Mouse (Mus musculus) heart, adult 9 months (tissue): ENCODE results near the gene Smo.
A peak's percentile ranks its signal among the peaks of the same experiment; 100 is the strongest.

Experiments used
- DNase-seq, 2 experiments: peaks; one replicate each; pipeline ENCODE4 v3.0.0; 2022; ENCODE audit warnings: low spot score in 2 of 2

The Smo gene

DNA sequence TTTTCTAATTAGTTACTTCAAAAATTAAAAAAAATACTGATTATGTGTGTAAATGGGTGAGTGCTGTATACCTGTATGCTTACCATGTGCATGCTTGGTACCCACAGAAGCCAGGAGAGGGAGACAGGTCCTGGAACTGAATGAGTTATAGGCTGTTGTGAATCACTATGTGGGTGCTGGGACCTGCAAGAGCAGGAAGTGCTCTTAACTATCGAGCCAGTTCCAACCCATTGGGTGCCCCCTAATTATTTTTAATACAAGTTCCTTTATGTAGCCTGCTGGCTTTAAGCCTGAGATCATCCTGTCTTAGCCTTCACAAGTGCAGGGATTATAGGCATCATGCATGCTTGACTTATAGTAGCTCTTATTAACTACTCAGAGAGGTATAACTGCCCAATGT, 38.9 kb downstream of the Smo start:
- DNase-seq, result no peak

DNA sequence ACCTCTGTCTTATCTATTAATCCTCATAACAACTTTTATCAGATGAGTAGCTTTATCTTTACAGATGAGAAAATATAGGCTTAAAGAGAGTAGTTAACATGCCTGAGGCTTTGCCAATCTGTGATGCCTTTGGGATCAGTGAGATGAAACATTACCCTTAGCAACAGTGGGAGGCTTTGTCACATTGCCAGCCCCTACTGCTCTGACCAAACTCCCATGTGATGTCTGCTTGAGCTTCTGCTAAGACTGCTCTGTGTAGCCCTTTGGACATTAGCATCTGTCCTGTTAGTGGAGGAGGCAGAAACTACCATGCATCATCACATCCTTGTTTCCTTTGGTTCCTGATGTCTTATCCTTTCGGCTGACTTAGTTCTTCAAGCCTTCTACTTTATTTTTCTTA, 40.3 kb downstream of the Smo start:
- DNase-seq, result no peak

DNA sequence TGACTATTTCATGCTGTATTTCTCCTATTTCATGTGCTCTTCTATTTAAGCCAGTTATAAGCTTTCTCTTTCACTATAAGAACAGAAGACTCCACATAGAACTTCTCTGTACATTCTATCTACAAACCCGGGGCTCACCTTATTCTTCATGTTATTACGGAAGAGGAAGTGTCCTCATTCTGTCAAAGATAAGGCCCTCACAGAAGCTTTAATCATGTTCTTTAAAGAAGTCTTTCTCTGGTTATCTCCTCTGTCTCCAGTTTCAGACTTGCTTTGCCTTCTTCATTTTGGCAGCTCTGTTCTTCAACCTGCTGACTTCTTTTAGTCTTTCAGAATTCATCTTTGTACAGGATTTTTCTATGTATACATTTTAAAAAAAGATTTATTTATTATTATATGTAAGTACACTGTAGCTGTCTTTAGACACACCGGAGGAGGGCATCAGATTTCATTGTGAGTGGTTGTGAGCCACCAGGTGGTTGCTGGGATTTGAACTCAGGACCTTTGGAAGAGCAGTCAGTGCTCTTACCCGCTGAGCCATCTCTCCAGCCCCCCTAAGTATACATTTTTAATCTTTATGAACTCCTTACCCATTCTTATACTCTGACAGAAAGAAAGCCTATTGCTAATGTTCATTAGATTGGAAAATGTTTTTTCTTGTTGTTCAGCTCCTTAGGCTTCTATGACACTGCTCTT, 41.4 kb downstream of the Smo start:
- DNase-seq, result no peak

DNA sequence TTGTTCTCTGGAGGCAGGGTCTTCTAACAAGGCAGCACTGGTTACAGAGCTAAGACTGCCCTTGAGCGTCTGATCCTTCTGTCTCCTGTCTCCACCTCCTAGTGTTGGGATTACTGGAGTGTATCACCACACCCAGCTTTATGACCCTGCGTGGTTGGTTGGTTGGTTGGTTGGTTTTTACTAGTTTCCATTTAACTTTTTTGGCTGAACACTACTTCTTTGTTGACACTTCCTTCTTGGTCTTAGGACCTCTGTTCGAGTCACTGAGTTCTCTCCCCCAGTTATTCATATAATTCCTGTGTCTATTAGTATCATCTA, 41.9 kb downstream of the Smo start:
- no peak for DNase-seq

DNA sequence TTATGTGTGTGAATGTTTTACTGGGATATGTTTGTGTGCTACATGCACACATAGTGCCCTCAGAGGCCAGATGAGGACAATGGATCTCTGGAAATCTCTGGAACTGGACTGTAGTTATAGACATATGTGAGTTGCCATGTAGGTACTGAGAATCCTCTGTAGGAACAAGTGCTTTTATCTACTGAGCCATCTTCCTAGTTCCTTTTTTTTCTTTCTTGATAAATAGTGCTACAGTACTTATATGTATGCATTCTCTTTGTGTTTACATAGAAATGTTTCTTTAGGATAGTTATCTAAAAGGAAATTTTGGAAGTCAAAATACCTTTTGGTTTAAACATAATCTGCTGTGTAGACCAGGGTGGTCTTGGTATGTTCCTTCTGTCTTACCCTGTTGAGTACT, 44.8 kb downstream of the Smo start:
- DNase-seq, result no peak

DNA sequence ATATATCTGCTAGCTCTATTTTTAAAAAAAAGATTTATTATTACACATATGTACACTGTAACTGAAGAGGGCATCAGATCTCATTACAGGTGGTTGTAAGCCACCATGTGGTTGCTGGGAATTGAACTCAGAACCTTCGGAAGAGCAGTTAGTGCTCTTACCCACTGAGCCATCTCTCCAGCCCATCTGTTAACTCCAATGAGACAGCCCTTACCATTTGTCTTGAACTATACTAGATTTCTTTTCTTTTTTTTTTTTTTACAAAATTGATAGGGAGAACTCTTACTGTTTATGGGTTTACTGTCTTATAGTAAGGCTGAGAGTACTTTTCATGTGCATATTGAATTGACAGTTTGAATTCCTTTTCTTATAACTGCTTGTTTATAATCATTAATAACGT, 45.3 kb downstream of the Smo start:
- no peak for DNase-seq

DNA sequence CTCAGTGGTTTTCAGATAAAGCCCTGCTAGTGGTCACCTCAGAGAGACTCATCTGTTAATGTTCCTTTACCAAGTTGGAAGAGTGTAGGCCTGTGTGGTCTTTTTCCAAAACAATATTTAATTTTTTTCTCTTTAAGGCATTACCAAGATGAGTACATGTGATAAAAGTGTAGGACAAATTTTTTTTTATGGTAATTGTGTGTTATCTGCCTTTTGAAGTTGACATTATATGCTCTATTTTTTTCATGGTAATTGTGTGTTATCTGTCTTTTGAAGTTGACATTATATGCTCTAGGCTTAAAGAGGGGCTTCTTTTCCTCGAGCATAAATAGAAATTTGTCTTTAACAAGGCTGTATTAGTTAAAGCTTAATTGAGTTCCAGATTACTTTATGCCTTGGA, 46.9 kb downstream of the Smo start:
- no peak for DNase-seq

DNA sequence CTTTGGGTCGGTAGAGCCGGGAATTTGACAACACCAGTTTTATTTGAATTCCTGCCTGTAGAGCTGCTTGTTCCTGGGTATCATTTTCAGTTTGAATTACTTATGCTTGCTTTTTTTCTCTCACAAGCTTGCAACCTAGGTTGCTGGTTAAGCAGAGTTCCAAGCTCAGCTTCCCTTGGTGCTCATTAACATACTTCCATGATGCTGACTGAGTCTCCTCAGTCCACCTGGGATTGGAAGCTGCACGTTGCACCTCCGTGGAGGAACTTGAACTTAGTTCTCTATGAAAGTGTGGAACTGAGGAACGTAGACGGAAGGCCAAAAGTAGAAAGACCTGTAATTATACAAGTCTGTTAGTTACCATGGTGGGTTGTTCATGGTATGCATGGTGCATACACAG, 48.7 kb downstream of the Smo start:
- DNase-seq, result no peak

DNA sequence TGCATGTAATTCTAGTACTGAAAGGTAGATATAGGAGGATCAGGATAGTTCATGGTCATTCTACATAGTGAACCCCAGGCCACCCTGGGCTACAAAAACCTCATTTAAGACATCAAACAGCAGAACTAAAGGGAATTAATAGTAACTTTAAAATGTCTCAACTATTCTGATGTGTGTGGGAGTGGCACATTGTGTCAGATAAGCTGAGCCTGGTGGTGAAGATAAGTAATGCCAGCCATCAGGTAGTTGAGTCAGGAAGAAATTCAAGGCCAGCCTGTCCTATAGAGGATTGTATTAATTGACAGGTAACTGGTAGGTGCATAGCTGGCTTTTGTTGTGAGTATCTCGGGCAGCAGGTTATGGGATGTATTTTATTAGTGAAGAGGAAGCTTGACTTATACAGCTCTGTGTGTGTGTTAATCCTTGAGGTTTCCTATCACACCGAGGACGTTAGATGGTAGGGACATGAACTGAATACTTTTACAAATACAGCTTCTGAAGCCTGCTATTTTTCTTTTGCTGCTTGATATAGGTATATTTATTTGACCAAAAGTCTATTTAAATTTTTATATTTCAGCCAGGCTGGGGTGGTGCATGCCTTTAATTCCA, 49.2 kb downstream of the Smo start:
- no peak for DNase-seq

DNA sequence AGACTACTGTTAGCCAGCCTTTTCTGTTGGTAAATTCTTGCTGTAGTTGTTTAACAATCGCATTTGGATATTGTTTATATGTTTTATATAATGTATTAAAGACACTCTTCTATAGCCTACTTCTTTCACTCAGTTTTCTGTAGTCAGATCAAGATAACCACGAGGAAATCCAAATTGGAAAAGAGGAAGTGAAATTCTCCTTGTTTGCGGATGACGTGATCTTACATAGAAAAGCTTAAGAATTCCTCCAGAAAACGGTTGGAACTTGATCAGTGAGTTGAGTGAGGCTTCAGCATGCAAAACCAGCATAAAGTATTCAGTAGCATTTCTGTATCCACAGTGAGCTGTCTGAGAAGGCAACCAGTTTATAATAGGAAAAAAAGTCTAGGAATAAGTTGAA, 50.5 kb downstream of the Smo start:
- DNase-seq, result no peak

DNA sequence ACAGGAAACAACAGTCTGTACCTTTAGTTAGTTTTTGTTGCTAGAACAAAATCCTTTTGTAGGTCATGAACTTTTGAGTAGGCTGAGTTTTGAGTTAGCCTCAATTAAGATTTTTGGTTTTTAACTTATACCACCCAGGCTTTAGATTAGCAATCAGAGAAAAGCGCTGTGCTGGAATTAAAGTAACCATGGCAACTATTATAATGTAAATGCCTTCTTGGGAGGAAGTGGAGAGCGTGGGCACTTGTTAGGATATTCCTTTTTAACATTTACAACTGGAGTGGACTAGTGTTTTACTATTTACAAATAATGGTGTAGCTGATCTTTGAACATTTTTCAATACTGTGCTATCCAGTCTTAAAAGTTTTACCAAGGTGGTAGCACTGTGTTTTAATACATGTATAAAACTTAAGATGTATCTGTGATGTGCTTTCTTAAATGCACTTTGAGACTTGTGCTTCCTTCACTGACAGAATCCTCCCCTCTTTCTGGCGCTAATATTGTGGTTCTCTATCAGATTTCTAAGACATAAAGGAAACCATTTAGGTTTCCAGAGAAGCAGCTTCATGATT, 53.6 kb downstream of the Smo start:
- no peak for DNase-seq

DNA sequence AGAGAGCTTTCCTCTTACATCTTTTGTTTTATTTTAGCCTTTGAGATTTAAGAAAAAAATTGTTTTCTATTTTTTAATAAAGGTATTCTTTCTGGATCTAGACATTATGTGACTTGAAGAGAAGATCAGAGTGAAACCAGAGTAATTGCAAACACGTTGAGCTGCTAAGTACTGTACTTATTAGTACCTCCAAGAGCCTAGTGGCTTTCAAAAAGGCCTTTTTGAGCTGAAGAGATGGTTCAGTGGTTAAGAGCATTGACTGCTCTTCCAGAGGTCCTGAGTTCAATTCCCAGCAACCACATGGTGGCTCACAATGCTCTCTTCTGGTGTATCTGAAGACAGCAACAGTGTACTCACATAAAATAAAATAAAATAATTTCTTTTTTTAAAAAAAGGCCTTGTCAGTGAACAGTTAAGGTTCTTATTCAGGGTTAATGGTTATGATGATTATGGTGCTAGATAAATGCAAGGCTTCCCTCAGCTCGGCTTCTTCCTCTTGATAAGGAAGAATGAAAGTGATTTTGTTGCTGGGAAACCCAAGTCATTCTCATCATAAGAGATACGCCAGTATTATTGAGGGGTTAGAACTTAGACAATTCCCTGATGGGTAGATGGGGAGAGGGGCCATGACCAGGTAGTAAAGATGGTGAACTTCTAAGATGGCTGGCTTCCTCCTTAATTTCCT, 54.9 kb downstream of the Smo start:
- DNase-seq, result no peak

DNA sequence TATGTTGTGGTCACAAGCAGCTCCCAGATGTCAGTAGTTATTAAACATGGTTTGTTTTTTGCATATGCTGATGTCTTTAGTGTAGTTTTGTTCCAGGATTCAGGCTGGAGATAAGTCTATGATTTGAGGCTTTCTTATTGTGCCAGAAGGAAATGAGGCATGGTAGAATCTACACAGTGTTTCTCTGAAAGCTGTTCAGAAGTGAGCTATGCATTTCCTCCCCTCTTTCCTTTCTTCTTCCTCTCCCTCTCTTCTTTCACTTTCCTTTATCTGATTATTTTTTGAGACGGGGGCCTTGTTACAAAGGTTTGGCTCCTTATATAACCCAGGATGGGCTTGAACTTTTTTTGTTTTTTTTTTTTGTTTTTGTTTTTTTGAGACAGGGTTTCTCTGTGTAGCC, 58.2 kb downstream of the Smo start:
- DNase-seq, result no peak

DNA sequence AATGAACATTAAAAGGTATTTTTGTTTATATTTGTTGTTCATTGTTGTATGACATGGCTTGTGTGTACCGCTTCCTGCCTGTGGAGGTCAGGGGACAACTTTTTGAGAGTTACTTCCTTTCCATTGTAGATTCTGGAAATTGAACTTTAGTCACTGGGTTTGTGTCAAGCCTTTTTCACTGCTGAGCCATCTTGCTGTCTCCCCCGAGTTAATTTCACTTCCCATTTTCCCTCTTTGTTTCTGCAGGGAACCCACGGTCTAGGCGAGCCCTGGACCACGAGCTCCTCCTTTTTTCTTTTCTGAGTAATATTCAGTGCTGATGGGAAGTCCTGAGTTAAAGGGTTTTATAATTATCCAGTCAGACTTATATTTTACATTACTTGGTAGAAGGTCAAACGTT, 59.3 kb downstream of the Smo start:
- DNase-seq, result peak; percentile 15 to 39

DNA sequence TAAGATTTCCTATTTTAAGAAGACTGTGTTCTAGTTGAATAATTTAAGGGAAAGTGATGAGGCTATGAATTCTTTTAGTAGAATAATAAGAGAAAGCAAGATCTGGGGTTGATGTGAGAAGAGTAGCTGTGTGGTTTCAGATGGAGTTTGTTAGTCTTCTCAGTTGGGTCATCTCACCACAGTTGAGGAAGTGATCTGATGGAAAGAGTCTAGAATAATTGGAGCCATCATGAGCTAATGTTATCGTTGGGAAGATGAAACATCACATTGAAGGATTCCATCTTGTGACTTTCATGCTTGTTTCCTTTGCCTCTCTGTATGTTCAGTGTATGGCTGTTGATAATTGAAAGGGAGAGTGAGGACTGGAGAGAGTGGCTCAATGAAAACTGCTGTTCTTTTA, 67.7 kb downstream of the Smo start:
- no peak for DNase-seq

DNA sequence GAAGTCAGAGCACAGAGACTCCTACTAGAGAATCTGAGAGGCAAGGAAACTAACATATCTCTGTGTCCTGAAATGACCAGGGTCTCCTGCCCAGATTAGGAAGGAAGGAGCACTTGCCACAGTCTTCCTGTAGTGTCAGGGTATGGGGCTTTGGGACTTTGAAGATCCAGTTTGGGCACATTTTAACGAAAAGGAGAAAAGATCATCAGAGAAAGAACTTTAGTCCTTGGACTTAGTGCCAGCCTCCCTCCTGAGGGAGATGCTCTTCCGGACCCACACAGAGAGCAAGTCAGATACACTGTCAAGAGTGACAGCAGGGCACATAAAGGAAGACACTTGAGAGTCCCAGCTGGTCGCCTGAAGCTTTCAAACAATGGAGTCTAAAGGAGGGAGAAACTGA, 68.7 kb downstream of the Smo start:
- no peak for DNase-seq

DNA sequence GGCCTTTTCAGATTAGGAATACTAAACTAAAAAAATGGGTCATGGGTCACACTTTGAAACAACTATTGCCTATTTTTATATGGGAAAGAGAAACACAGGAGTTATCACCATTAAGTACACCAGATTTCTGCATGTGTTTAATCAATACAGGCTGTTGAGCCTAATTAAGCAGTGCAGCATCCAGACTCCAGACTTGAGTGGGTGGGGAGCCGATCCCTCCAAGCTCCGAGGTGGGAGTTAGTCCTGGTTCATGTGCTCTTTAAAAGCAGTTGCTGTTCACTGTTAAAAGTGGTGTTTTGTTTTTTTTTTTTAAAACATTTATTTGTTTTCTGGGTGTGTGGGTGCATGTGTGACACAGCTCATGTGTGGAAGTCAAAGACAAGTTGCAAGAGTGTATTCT, 70.1 kb downstream of the Smo start:
- no peak for DNase-seq
